7 mouse cellular contexts compared by ENCODE assay signal in genomic region chr1:160410822-160411221, GRCm38 (mm10).
DNase-seq lines count a peak whose midpoint lies in the region; TF ChIP-seq lines count a peak whose summit lies in the region.

No protein-coding gene starts in this region.

- WGBS in thymus, adult 2 months, result 47% methylated on average over 5 of the region's 5 CpGs

- H3K36me3 ChIP-seq in thymus, adult 2 months (ENCODE audit: control insufficient read depth, insufficient read depth, low read length), result no peaks in the 10 kb centered on the region

- H3K27me3 ChIP-seq in thymus, adult 2 months (ENCODE audit: control insufficient read depth, insufficient read depth, low read length), result no peaks in the 10 kb centered on the region

- H3K4me1 ChIP-seq in cortical plate, adult 2 months (ENCODE audit: control insufficient read depth, insufficient read depth, low read length), result 0 out of 2 replicates have a peak, but pooled peaks cover 1% of the 10 kb centered on the region
- no peaks in the 10 kb centered on the region for H3K4me1 ChIP-seq in thymus, adult 2 months (replicated peaks; ENCODE audit: control insufficient read depth, insufficient read depth, low read length)

- intact Hi-C loops in left cerebral cortex, postnatal 36 days (cut with DNase I), result loop anchor here (10.0 kb wide), 1 partner anchor 124 kb away; no protein-coding TSS in a partner anchor

- H3K4me3 ChIP-seq in cortical plate, adult 2 months (ENCODE audit: insufficient read depth, low read length), result no peak overlapping the region
- no peak overlapping the region for H3K4me3 ChIP-seq in thymus, adult 2 months (ENCODE audit: control insufficient read depth, insufficient read depth, low read length)

- peak; percentile 18 for DNase-seq in left cerebral cortex, adult 11 months (ENCODE audit: low spot score)
- DNase-seq in left cerebral cortex, postnatal 36 days (ENCODE audit: low spot score in 2 of 2), result no peak
- DNase-seq in c-Kit-positive CD71-positive TER-119-positive erythroid progenitor cells, embryonic 14.5 days (ENCODE audit: low spot score), result peak; percentile 49
- DNase-seq in retina, adult 2 months (ENCODE audit: low read depth, low spot score), result peak; percentile 29
- DNase-seq in thymus, adult 2 months, result no peak
- no peak for DNase-seq in thymus, postnatal 0 days (ENCODE audit: low spot score)

- TF ChIP-seq CTCF in cortical plate, adult 2 months (IDR thresholded peaks at IDR 0.05; ENCODE audit: extremely low read depth, insufficient read depth, low read length), result peak; percentile 43; the same call in 1 of the 2 replicates
- TF ChIP-seq CTCF in thymus, adult 2 months (IDR thresholded peaks at IDR 0.05; ENCODE audit: borderline replicate concordance, control insufficient read depth, extremely low read depth, insufficient read depth, low read length, poor library complexity), result no peak

- no peak overlapping the region for H3K27ac ChIP-seq in cortical plate, adult 2 months (ENCODE audit: insufficient read depth, low read length)
- no peak overlapping the region for H3K27ac ChIP-seq in thymus, adult 2 months (ENCODE audit: control insufficient read depth, insufficient read depth, low read length)

- TF ChIP-seq POLR2A in cortical plate, adult 2 months (IDR thresholded peaks at IDR 0.05; ENCODE audit: extremely low read depth, insufficient read depth, low read length), result no peak
- TF ChIP-seq POLR2A in thymus, adult 2 months (IDR thresholded peaks at IDR 0.05; ENCODE audit: control insufficient read depth, extremely low read depth, insufficient read depth, low read length, poor library complexity), result no peak

Comparison
In these comparisons a context has a peak if more than half of its experiments do, and no peak if none do; other contexts are left out.
1. DNase-seq: peak in left cerebral cortex, adult 11 months (single experiment), c-Kit-positive CD71-positive TER-119-positive erythroid progenitor cells, embryonic 14.5 days (single experiment) and retina, adult 2 months (single experiment); none in left cerebral cortex, postnatal 36 days (0 of 2), thymus, adult 2 months (single experiment) and thymus, postnatal 0 days (single experiment).